Mouse (Mus musculus) small intestine, adult 2 months (tissue): Measurements from ENCODE around the gene Grm7.

Experiments used
- CTCF ChIP-seq: fragments of 200-500 bp; IDR thresholded peaks from 2 replicates; pipeline ENCODE4 v1.5.1; 2012; ENCODE audit warnings: low read depth, mild to moderate bottlenecking, control low read depth, inconsistent platforms, low read length, moderate library complexity, mixed read lengths; ENCODE audit not compliant: insufficient replicate concordance, insufficient read length; ENCODE audit errors: extremely low read depth
- POLR2A ChIP-seq: fragments of 200-500 bp; IDR thresholded peaks from 2 replicates; pipeline ENCODE4 v1.6.1; 2012; ENCODE audit warnings: low read depth, mild to moderate bottlenecking, control low read depth, inconsistent platforms, low read length, moderate library complexity

- no peak for TF ChIP-seq POLR2A
- TF ChIP-seq CTCF = no peak
Observed at GRCm38 (mm10) chr6:111558588-111558987, 913.2 kb downstream of the Grm7 start.
